Mouse (Mus musculus) cerebral cortex, adult 2 months (tissue): Measurements from ENCODE around the gene Rnf141.

ENCODE experiments used
- WGBS: fragments of 180-500 bp; shearing (Covaris S2); methylation state at CpG from one replicate; pipeline ENCODE4 v1.1.7; 2018; 5-methylcytosine and 5-hydroxymethylcytosine counted together

The Rnf141 gene

DNA sequence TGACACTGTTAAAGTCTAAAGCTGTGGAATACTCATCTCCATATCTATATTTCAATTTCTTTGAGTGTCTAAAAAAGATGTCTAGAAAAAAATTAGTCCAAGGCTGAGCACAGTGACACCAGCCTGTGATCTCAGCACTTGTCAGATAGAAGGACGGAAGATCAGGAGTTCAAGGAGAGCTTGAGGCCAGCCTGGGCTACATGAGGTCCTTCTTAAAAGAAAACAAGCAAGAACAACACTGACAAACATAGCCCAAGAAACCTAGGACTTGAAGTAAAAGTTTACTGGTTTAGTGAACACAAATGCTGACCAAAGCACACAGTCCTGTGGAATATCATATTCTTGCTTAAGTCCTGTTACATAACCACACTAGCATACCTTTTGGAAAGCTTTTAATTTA, 10.2 kb downstream of the Rnf141 start:
- 94% methylated on average over 1 of the region's 1 CpGs for WGBS

DNA sequence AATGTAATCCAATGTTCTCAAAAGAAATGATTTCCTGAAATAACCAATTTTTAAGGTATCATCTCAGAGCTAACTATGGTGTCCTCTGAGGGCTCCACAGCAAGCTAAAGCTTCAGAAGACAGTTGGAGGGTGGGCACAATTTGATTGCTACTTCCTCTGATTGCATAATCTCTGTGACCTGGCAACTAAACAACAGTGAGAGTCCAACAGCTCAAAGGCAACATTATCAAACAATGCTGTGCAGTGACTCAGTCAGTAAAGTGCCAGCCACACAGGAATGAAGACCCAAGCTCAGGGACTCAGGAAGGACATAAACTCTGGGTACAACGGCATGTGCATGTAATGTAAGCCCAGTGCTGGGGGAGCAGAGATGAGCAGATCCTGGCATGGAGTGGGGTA, 11.2 kb downstream of the Rnf141 start:
- 75% methylated on average over 1 of the region's 1 CpGs for WGBS

- WGBS: 79% methylated on average over 8 of the region's 8 CpGs
Measured at GRCm38 (mm10) chr7:110823995-110824953, 20.0 kb downstream of the Rnf141 start.

GRCm38 (mm10) chr7:110823593-110823992, 20.7 kb downstream of the Rnf141 start:
- WGBS: 61% methylated on average over 4 of the region's 4 CpGs

DNA sequence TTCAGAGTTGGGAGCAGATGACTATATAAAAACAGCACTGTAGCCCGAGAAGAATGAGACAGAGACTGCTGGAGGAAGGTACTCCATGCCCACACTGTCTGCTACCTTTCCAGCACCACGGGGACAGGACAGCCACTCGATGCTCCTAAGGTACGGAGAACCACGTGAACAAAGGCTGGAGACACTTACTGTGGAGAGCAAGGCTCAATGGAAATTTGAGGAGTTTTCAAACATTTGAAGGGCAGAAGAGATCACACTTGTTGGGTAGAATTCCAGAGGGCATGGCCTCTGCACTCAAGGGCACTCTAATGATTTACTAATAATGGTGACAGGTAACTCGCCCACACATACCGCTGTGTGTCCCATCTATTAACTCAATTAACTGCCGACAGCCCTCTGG, 21.2 kb downstream of the Rnf141 start:
- 87% methylated on average over 8 of the region's 8 CpGs for WGBS

- 37% methylated on average over 4 of the region's 4 CpGs for WGBS
Measured at GRCm38 (mm10) chr7:110822055-110822454, 22.2 kb downstream of the Rnf141 start.

- WGBS: 14% methylated on average over 3 of the region's 3 CpGs
Measured at GRCm38 (mm10) chr7:110821653-110822052, 22.6 kb downstream of the Rnf141 start.

DNA sequence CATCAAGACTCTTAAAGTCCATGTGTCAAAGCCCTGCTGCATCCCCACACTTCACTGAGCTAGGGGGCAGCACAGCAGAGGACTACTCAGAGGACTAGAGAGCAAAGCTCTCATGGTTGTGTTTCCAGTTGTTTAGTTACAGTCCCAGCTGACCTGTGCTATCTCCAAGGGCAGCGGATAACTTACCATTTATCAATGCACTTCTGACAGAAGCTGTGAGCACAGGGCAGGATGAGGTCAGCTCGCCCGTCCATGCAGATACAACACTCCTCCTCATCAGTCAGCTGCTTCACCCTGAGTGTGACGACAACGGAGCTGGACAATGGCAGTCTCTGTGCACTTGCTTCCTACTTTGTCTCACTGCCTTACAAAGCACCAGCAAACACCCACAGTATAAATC, 23.2 kb downstream of the Rnf141 start:
- 42% methylated on average over 5 of the region's 5 CpGs for WGBS

DNA sequence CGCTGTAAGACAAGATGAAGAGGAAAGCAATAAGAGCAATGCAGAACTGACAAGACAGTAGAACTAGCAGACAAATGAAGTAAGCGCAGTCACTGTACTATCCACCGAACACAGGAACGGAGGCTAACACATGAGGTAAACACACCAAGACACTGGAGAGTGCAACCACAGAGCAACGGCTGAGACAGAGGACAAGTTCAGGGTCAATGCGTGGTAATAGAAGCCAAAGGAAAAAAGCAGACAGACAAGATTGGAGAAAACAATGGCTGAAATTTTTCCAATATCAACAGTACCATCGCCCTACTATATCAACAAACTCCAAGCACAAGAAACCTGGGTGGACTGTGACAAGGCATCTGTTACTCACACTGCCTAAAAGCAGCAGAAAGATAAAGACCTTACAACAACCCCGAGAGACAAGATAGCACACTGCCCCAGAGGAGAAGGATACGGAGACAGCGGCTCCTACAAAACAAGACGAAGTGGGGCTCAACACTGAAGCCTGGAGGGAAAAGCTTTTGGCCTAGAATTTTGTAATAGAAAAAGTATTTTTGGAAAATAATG, 25.4 kb downstream of the Rnf141 start:
- 79% methylated on average over 11 of the region's 11 CpGs for WGBS

DNA sequence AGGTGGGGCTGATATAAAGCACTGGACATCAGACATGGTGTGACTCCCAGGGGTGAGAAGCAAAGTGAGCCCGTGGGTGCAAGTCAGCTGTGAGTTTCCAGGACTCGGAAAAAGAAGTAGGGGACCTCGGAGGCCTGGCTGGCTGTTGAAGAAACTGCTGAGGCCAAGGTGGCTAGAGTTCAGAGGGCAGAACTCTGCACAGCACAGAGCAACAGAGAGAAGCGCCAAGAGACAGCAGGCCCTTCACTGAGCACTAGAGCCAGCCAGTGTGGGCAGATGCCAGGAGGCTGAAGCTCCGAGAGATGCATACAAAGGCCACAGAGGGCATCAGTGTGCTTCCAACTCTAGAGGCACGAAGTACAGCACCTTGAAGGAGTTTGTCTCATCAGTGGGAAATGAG, 26.1 kb downstream of the Rnf141 start:
- 57% methylated on average over 6 of the region's 6 CpGs for WGBS

- WGBS: 41% methylated on average over 5 of the region's 5 CpGs
Measured at GRCm38 (mm10) chr7:110816037-110816436, 28.2 kb downstream of the Rnf141 start.

- WGBS: 98% methylated on average over 1 of the region's 1 CpGs
Measured at GRCm38 (mm10) chr7:110813983-110814382, 30.3 kb downstream of the Rnf141 start.

DNA sequence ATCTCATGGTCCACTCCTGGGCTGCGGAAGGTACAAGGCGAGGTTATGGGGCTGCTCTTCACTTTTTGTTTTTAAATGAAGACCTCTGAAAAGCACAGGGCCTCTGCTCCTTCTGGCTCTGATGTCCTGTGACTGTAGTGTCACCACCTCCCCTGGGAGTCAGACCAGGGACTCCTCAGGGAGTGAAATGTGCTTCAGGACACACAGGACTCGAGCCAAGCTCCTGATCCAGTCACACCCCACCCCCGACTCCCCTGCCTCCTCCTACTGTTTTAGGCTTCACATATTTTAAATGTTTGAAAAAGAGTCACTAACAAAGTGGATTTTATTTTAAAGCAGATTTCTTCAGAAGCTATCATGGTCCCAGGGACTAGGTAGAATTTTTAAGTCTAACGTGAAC, 32.7 kb downstream of the Rnf141 start:
- WGBS: 68% methylated on average over 5 of the region's 5 CpGs

- whole genome bisulfite sequencing: 67% methylated on average over 8 of the region's 8 CpGs
Measured at GRCm38 (mm10) chr7:110810995-110811394, 33.3 kb downstream of the Rnf141 start.

DNA sequence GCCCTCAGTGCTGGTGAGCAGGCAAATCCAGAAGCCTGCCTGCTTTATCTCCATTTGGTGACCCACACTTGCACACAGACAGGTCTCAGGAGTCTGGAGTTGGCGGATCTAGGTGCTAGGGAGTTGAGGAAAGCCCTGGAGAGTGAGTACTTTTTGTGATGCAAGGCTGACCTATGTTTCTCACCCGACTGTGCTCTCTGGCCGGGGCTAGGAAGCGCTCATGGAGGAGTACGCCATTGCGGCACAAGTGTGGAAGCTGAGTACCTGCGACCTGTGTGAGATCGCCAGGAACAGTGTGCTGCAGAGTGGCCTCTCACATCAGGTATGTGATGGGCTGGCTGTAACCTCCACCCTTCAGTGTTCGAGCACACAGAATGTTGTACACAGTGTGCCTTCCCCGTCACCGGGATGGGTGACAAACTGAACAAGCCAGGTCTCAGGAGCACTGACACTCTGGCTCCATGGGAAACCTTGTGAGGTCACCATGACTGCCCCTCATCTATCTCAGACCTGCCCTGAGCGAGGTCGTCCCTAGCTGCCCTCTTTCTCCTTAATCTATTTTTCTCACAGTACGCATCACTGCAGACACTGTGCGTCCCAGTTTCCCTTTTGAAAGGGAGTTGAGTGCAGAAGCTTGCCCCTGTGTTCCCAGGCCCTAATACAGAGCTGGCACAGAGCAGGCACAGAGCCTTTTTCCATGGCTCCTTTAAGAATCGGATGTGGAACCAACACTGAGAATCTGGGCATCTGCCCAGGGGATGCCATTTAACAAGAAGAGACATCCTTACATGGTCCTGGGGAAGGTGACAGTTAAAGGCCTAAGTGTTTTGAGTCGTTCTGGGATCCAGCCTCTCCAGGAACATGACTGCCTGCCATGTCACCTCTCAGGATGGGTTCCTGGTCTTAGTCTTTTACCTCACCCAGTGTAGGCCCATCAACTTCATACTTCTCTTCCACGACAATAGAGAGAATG, 34.4 kb downstream of the Rnf141 start:
- WGBS: 79% methylated on average over 18 of the region's 18 CpGs

- WGBS: 36% methylated on average over 3 of the region's 3 CpGs
Measured at GRCm38 (mm10) chr7:110808962-110809361, 35.3 kb downstream of the Rnf141 start.

DNA sequence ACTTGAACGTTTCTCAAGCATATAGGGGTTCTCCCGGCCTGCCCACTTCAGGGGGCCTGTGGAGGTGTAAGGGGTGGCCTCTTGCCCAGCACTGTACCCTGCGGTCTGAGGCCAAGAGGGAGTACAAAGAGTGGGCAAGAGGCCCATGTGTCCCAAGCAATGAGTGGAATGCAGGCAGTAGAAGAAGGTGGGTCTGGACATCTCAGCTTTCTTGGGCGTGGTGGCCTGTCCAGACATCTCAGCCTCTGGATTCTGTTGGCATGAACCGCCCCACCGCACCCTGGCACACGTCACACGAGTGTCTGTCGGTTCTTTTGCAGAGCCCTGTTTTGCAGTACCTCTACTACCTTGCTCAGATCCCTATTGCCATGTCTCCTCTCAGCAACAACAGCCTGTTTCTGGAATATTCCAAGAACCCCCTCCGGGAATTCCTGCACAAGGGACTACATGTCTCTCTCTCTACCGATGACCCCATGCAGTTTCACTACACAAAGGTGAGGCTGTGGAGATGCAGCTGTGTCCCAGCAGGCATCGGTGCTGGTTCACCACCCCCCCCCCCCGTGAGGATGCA, 36.7 kb downstream of the Rnf141 start:
- 88% methylated on average over 13 of the region's 13 CpGs for WGBS

- 64% methylated on average over 3 of the region's 3 CpGs for WGBS
Measured at GRCm38 (mm10) chr7:110804266-110804665, 40.0 kb downstream of the Rnf141 start.

DNA sequence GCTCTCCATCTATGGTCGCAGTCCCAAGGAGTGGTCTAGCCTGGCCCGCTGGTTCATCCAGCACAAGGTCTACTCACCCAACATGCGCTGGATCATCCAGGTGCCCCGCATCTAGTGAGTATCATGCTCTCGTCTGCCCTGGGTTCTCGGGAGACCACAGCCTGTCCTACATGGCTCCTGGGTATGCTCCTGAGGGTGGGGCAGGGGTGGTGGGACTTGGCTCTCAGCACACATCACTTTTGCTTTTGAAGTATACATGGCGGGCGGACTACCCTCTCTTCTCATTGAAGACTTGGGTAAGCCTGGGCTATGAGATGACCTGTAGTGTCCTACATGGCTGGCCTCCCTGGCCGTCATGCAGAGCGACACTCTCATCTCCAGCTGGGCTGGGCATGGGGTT, 41.1 kb downstream of the Rnf141 start:
- WGBS: 94% methylated on average over 10 of the region's 10 CpGs

- WGBS: 2% methylated on average over 4 of the region's 4 CpGs
Measured at GRCm38 (mm10) chr7:110801028-110801427, 43.2 kb downstream of the Rnf141 start.

DNA sequence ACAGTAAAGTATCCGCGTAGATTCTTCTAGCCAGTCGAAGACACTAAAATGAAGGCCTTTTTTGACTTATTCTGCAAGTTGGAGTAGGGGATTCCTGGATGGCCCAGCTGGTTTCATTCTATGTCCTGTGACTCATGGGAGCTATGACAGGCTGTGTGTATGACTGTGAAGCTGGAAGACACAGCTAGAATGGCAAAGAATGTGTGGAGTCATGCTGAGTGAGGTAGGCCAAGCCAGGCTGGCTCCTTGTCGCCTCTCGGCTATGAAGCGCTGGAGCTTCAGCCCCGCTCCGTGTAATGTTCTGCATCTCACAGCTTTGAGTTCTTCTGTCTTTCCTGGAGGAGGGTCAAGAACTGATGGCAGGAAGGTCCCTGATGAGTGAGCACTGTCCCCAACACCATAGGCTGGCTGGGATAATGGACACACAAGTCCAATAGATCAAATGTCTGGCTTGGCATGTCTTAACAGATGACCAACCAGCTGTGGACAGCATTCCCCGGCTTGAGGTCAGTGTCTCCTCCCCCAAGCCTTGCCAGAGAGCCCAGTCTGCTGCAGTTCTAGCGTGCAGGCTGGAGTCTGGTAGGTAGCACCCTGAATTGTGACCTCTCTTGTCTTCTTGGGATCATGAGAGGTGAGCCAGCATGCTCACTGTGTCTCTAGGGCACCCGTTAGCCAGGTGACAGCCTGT, 46.4 kb downstream of the Rnf141 start:
- 77% methylated on average over 11 of the region's 11 CpGs for WGBS
